Mouse (Mus musculus) myocyte (in vitro differentiated cells): Measurements from ENCODE around the gene Disp3. TPM values are rescaled to one million over a fixed set of nuclear protein-coding genes. Genes with fewer than 3 reads are reported as not detected.
A peak's percentile ranks its signal among the peaks of the same experiment; 100 is the strongest.

Experiments
- H3K27me3 ChIP-seq: one replicate; pipeline ENCODE4 v1.6.1; 2011; ENCODE audit not compliant: control insufficient read depth, insufficient read depth, insufficient read length
- H3K36me3 ChIP-seq: one replicate; pipeline ENCODE4 v1.6.1; 2011; ENCODE audit not compliant: control insufficient read depth, insufficient read depth
- H3K4me2 ChIP-seq: one replicate; pipeline ENCODE4 v1.6.1; 2011; ENCODE audit warnings: low read depth, control low read depth
- H3K4me3 ChIP-seq: one replicate; pipeline ENCODE4 v1.5.1; 2011; ENCODE audit warnings: mild to moderate bottlenecking, control low read depth, moderate library complexity
- H3K79me2 ChIP-seq: one replicate; pipeline ENCODE4 v1.6.1; 2011; ENCODE audit not compliant: control insufficient read depth, insufficient read depth
- H3ac ChIP-seq: one replicate; pipeline ENCODE4 v1.6.1; 2011; ENCODE audit not compliant: control insufficient read depth, insufficient read length
- CEBPB ChIP-seq: IDR thresholded peaks from 2 replicates; pipeline ENCODE4 v1.6.1; 2011; ENCODE audit warnings: mild to moderate bottlenecking, moderate library complexity; ENCODE audit not compliant: poor library complexity, insufficient read depth, severe bottlenecking
- E2F4 ChIP-seq: IDR thresholded peaks from one replicate; pipeline ENCODE4 v1.6.1; 2011; ENCODE audit warnings: mild to moderate bottlenecking, control low read depth, moderate library complexity; ENCODE audit not compliant: insufficient read depth
- MAX ChIP-seq: IDR thresholded peaks from one replicate; pipeline ENCODE4 v1.6.1; 2011; ENCODE audit warnings: low read depth, mild to moderate bottlenecking, control low read depth
- MYOD1 ChIP-seq, 3 experiments: IDR thresholded peaks; one replicate each; pipeline ENCODE4 v1.6.1; 2011; ENCODE audit warnings: control low read depth in 2 of 3, low read depth in 2 of 3, mild to moderate bottlenecking in 2 of 3, moderate library complexity in 1 of 3; ENCODE audit not compliant: insufficient read length in 2 of 3, control insufficient read depth in 1 of 3
- MYOG ChIP-seq, 3 experiments: IDR thresholded peaks; one replicate each; pipeline ENCODE4 v1.6.1; 2011; ENCODE audit warnings: control low read depth in 2 of 3, low read depth in 2 of 3, mild to moderate bottlenecking in 2 of 3; ENCODE audit not compliant: insufficient read length in 2 of 3, control insufficient read depth in 1 of 3, insufficient read depth in 1 of 3
- POLR2A ChIP-seq: IDR thresholded peaks from one replicate; pipeline ENCODE4 v1.6.1; 2011; ENCODE audit warnings: low read depth, mild to moderate bottlenecking, control low read depth, moderate library complexity; ENCODE audit not compliant: insufficient read length
- POLR2AphosphoS2 ChIP-seq: IDR thresholded peaks from one replicate; pipeline ENCODE4 v1.6.1; 2011; ENCODE audit warnings: low read depth, control low read depth; ENCODE audit not compliant: insufficient read length
- REST ChIP-seq: IDR thresholded peaks from one replicate; pipeline ENCODE4 v1.6.1; 2011; ENCODE audit warnings: mild to moderate bottlenecking, control low read depth, moderate library complexity; ENCODE audit not compliant: insufficient read depth, insufficient read length
- SRF ChIP-seq: IDR thresholded peaks from one replicate; pipeline ENCODE4 v1.6.1; 2011; ENCODE audit warnings: low read depth; ENCODE audit not compliant: control insufficient read depth, insufficient read length
- TCF12 ChIP-seq: IDR thresholded peaks from one replicate; pipeline ENCODE4 v1.6.1; 2011; ENCODE audit warnings: mild to moderate bottlenecking, control low read depth; ENCODE audit not compliant: poor library complexity, insufficient read depth, severe bottlenecking
- TCF3 ChIP-seq: IDR thresholded peaks from one replicate; pipeline ENCODE4 v1.6.1; 2011; ENCODE audit warnings: low read depth, control low read depth; ENCODE audit not compliant: insufficient read length
- USF1 ChIP-seq: IDR thresholded peaks from one replicate; pipeline ENCODE4 v1.6.1; 2011; ENCODE audit warnings: low read depth, mild to moderate bottlenecking, control low read depth, moderate library complexity
- polyA plus RNA-seq: library from polyadenylated mRNA; unstranded; fragments of >200 nt; fragmentation: generic; extraction: Trizol; gene quantifications from one replicate; pipeline ENCODE4 v1.2.1, GENCODE M21; 2012; ENCODE audit warnings: missing spikeins

The Disp3 gene
- polyA plus RNA-seq, 1 experiment: 0.01 TPM

GRCm38 (mm10) chr4:148288055-148288549, 337 bp upstream of the Disp3 start:
- no peaks in the 10 kb centered on the region for H3K36me3 ChIP-seq
- no peak overlapping the region for H3K4me2 ChIP-seq
- H3ac ChIP-seq: no peak overlapping the region
- H3K4me3 ChIP-seq: no peak overlapping the region
- H3K79me2 ChIP-seq: no peaks in the 10 kb centered on the region
- peaks cover 11% of the 10 kb centered on the region for H3K27me3 ChIP-seq
- TF ChIP-seq REST: no peak
- TF ChIP-seq MYOD1 (IDR thresholded peaks at IDR 0.05; ENCODE audit: control insufficient read depth in 1 of 3, insufficient read length in 2 of 3, low read depth in 2 of 3): no peak
- no peak for TF ChIP-seq POLR2AphosphoS2
- TF ChIP-seq E2F4: no peak
- TF ChIP-seq SRF: no peak
- TF ChIP-seq USF1: no peak
- no peak for TF ChIP-seq TCF3
- TF ChIP-seq TCF12: no peak
- no peak for TF ChIP-seq CEBPB
- TF ChIP-seq MAX: no peak
- no peak for TF ChIP-seq MYOG (IDR thresholded peaks at IDR 0.05; ENCODE audit: control insufficient read depth in 1 of 3, insufficient read depth in 1 of 3, insufficient read length in 2 of 3, low read depth in 2 of 3)
- TF ChIP-seq POLR2A: no peak

DNA sequence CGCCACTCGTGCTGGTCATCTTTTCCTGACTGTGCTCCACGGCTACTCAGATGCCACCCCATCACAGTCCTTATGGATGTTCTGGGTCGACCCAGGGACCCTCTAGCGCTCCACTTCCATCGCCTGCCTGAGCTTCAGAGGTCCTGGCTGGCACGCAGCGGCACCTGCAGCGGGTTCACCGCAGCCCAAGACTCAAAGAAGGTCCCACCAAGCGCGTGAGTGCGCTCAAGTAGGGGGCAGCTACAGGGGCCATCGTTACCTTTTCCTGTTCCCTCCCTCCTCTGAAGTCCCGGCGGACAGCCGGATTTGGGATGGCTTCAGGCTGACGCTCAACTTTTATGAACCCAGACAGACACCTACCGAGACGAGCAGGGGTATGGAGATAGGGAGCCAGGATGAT, 724 bp downstream of the Disp3 start:
- no peaks in the 10 kb centered on the region for H3K36me3 ChIP-seq
- H3K4me3 ChIP-seq: no peak overlapping the region
- H3K79me2 ChIP-seq: no peaks in the 10 kb centered on the region
- no peak overlapping the region for H3ac ChIP-seq
- TF ChIP-seq TCF3 (no peak), POLR2AphosphoS2 (no peak)
- no peak overlapping the region for H3K4me2 ChIP-seq
- H3K27me3 ChIP-seq: peaks cover 11% of the 10 kb centered on the region

GRCm38 (mm10) chr4:148286226-148287031, 1.3 kb downstream of the Disp3 start:
- H3K36me3 ChIP-seq: no peaks in the 10 kb centered on the region
- H3K27me3 ChIP-seq: peaks cover 11% of the 10 kb centered on the region
- H3ac ChIP-seq: no peak overlapping the region
- no peak overlapping the region for H3K4me2 ChIP-seq
- no peaks in the 10 kb centered on the region for H3K79me2 ChIP-seq
- H3K4me3 ChIP-seq: no peak overlapping the region
- TF ChIP-seq MAX (no peak), REST (peak; percentile 92), E2F4 (no peak), MYOG (IDR thresholded peaks at IDR 0.05; ENCODE audit: control insufficient read depth in 1 of 3, insufficient read depth in 1 of 3, insufficient read length in 2 of 3, low read depth in 2 of 3) (no peak), TCF3 (no peak), CEBPB (no peak)

DNA sequence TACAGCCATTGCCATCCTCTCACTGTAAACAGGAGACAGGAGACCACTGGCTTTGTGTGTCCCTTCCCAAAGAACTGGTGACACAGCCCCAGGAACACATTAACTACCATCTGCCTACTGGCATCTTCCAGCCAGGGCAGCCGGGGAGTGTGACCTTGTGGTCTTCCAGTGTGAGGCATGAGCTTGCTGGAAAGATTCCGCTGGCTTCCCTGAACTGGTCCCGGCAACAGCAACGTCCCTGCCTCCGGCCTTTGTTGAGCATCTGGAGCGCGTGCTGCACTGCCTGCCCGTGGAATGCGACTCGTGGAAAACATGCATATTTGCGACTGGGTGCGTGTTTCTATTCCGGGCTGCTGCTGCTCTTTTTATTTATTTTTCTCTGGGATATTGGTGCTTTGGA, 3.5 kb downstream of the Disp3 start:
- Histone ChIP-seq H3K36me3 (no peaks in the 10 kb centered on the region), H3K4me3 (no peak overlapping the region), H3ac (no peak overlapping the region), H3K27me3 (peaks cover 11% of the 10 kb centered on the region), H3K79me2 (no peaks in the 10 kb centered on the region), H3K4me2 (no peak overlapping the region)
- TF ChIP-seq USF1 (no peak), CEBPB (no peak), MAX (no peak), TCF12 (no peak), POLR2A (no peak), TCF3 (no peak), SRF (no peak), REST (no peak), E2F4 (no peak), MYOD1 (IDR thresholded peaks at IDR 0.05; ENCODE audit: control insufficient read depth in 1 of 3, insufficient read length in 2 of 3, low read depth in 2 of 3) (no peak), POLR2AphosphoS2 (no peak), MYOG (IDR thresholded peaks at IDR 0.05; ENCODE audit: control insufficient read depth in 1 of 3, insufficient read depth in 1 of 3, insufficient read length in 2 of 3, low read depth in 2 of 3) (no peak)

DNA sequence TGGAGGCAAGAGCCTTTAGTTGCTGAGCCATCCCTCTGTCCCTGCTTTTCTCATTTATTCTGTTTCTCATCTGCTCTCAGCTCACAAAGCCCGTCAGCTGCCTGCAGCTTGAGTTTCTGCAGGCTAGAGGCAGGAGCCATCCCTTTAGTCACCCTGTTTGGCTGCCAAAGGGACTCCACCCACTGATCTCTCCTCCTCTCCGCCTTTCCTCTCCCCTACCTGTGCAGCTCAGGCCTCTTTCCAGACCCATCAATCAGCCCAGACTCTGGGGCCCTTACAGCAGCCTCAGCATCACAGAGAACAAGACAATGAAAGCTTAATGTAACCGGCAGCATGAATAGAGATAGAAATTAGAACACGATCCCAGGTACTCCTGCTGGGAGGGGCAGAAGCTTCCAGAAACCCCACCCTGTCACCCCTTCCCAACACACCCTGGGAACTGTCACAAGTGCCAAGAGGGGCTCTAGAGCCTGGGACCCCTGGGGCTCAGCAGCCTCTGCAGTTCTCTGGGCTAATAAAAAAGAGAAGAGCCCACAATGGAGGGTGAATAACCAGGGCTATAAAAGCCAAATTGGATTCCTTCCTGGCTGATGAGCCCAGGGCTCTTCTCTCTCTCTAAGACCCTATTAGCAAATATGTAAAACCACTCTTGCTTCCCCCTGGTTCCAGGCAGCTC, 10.8 kb downstream of the Disp3 start:
- Histone ChIP-seq H3ac (no peak overlapping the region), H3K36me3 (no peaks in the 10 kb centered on the region), H3K79me2 (no peaks in the 10 kb centered on the region), H3K4me2 (no peak overlapping the region), H3K4me3 (no peak overlapping the region), H3K27me3 (peaks cover 14% of the 10 kb centered on the region)
- TF ChIP-seq TCF12 (no peak), SRF (no peak), POLR2AphosphoS2 (no peak), TCF3 (no peak), USF1 (no peak), MAX (no peak), POLR2A (no peak)
